Mouse (Mus musculus) intestine, embryonic 15.5 days (tissue): ENCODE data around the gene Metap2. TPM values are rescaled to one million over a fixed set of nuclear protein-coding genes. Genes with fewer than 3 reads are reported as not detected.
A peak's percentile ranks its signal among the peaks of the same experiment; 100 is the strongest.
"Not testable (repeated sequence)": the region's sequence is repeated elsewhere in the genome, so short reads cannot be mapped to it uniquely, and the experiment has no call there.

ENCODE experiments used
- ATAC-seq: fragments of 200-750 bp; cut with Nextera tagmentation; 2 replicates; pipeline ENCODE4 v1.8.0; 2017; ENCODE audit warnings: moderate TSS enrichment, moderate library complexity
- H3K27ac ChIP-seq: fragments of 300-500 bp; sonication (generic); 2 replicates; pipeline ENCODE4 v1.5.1; 2015; ENCODE audit warnings: mild to moderate bottlenecking, inconsistent platforms
- H3K27me3 ChIP-seq: fragments of 300-500 bp; sonication (generic); replicated peaks from 2 replicates; pipeline ENCODE4 v1.6.1; 2015; ENCODE audit warnings: inconsistent platforms
- H3K36me3 ChIP-seq: fragments of 300-500 bp; sonication (generic); 2 replicates; pipeline ENCODE4 v1.6.1; 2015; ENCODE audit warnings: inconsistent platforms
- H3K4me1 ChIP-seq: fragments of 300-500 bp; sonication (generic); replicated peaks from 2 replicates; pipeline ENCODE4 v1.6.1; 2015; ENCODE audit warnings: inconsistent platforms
- H3K4me2 ChIP-seq: fragments of 300-500 bp; sonication (generic); replicated peaks from 2 replicates; pipeline ENCODE4 v1.6.1; 2015; ENCODE audit warnings: mild to moderate bottlenecking, inconsistent platforms
- H3K4me3 ChIP-seq: fragments of 300-500 bp; sonication (generic); replicated peaks from 2 replicates; pipeline ENCODE4 v1.5.1; 2015; ENCODE audit warnings: inconsistent platforms
- H3K9ac ChIP-seq: fragments of 300-500 bp; sonication (generic); 2 replicates; pipeline ENCODE4 v1.6.1; 2015; ENCODE audit warnings: inconsistent platforms
- H3K9me3 ChIP-seq: fragments of 300-500 bp; sonication (generic); 2 replicates; pipeline ENCODE4 v1.6.1; 2016; ENCODE audit warnings: inconsistent platforms
- WGBS: fragments of 180-500 bp; shearing (Covaris S2); methylation state at CpG from one replicate; pipeline ENCODE4 v1.1.7; 2015; 5-methylcytosine and 5-hydroxymethylcytosine counted together
- polyA plus RNA-seq: library from polyadenylated mRNA; unstranded; fragments of >200 nt; fragmentation: Nextera tagmentation; extraction: Ambion mirVana; gene quantifications from 2 replicates; pipeline ENCODE4 v1.2.1, GENCODE M21; 2015

Metap2 gene
- polyA plus RNA-seq, 1 experiment from 2014 or later = 194 TPM

DNA sequence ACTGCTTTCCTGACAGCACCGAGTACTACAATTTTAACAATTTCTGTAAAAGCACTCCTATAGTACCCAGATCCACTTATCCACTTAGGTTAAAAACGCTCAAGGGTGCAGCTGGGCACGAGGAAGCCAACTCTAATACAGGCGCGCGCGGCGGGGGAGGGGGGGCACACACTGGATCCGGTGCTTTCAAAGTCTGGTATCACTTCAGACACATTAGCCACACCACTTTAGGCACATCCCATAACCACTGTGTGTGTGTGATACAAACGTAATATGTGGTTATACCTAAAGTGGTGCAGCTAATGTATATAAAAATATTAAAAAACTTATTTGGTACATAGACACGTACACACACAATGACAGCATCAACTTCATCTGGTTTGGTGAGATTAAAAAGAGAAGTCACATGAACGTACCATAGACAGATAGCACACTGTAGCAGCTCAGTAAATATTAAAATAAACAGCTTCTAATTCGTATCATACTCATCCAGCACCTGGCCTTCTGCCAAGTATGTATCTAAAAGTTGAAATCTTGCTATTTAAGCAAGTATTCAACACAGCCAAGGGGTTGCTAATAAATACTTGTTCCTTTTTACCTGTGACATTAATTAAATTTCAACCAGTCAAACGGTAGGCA is 10.9 kb downstream of the Metap2 start:
- Histone ChIP-seq H3K27ac (no peak overlapping the region), H3K4me2 (no peak overlapping the region), H3K36me3 (peaks cover 6% of the 10 kb centered on the region; the same call in 1 of the 2 replicates), H3K4me1 (0 out of 2 replicates have a peak, but pooled peaks cover 2% of the 10 kb centered on the region), H3K4me3 (no peak overlapping the region), H3K27me3 (no peaks in the 10 kb centered on the region), H3K9ac (no peak overlapping the region), H3K9me3 (no peaks in the 10 kb centered on the region)
- 88% methylated on average over 14 of the region's 14 CpGs for WGBS
- ATAC-seq = no peak

DNA sequence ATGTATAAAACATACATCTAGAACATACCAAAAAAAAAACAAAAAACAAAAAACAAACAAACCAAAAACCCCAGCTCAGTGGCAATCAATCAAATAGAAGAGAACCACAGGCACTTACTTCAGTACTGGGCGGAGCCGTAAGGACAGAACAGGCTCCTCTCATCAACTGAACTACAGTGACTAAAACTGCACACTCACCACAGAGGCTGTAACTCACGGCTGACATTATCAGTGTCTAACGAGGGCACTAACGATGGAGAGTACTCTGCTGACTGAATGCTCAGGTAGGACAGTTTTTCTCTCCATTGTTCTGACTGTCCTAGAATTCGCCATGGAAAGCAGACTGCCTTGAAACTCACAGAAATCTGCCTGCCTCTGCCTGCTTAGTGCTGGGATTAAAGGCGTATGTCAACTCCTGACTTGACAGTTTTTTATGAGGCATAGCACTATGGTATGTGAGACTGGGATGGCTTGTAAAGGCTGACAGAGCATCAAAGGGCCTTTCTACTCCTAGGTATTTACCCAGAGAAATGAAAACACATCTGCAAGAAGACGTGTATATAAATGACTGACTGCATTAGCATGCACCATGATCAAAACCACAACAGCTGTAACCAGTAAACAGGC is 14.0 kb downstream of the Metap2 start:
- no peak overlapping the region for H3K9ac ChIP-seq
- no peak overlapping the region for H3K27ac ChIP-seq
- peaks cover 12% of the 10 kb centered on the region; the same call in 1 of the 2 replicates for H3K36me3 ChIP-seq
- no peaks in the 10 kb centered on the region for H3K27me3 ChIP-seq
- ATAC-seq = peak; percentile 74; the same call in 1 of the 2 replicates
- H3K4me2 ChIP-seq = no peak overlapping the region
- H3K4me1 ChIP-seq = no peaks in the 10 kb centered on the region
- no peak overlapping the region for H3K4me3 ChIP-seq
- WGBS = 77% methylated on average over 8 of the region's 8 CpGs
- H3K9me3 ChIP-seq = no peaks in the 10 kb centered on the region

DNA sequence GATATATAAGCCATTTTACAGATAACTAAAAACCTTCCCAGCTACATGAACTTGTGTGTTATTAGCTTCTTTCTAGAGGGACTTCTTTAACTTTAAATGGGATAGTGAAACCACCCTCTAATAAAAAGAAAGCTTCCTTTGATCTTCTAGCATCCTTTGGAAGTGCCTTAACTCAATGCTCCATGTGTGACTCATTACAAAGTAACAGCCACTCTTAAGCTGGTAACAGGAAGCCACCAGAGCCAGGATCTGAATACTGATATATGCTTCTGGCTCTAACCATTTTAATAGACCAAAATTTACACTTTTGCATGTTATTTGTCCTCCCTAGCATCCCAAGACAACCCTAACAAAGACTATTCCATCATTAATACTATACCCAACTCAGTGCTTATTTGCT is 15.0 kb downstream of the Metap2 start:
- ATAC-seq = no peak
- Histone ChIP-seq H3K9me3 (no peaks in the 10 kb centered on the region), H3K27ac (no peak overlapping the region), H3K27me3 (no peaks in the 10 kb centered on the region), H3K4me3 (no peak overlapping the region), H3K4me1 (no peaks in the 10 kb centered on the region), H3K36me3 (peaks cover 13% of the 10 kb centered on the region; the same call in 1 of the 2 replicates), H3K9ac (no peak overlapping the region), H3K4me2 (no peak overlapping the region)

DNA sequence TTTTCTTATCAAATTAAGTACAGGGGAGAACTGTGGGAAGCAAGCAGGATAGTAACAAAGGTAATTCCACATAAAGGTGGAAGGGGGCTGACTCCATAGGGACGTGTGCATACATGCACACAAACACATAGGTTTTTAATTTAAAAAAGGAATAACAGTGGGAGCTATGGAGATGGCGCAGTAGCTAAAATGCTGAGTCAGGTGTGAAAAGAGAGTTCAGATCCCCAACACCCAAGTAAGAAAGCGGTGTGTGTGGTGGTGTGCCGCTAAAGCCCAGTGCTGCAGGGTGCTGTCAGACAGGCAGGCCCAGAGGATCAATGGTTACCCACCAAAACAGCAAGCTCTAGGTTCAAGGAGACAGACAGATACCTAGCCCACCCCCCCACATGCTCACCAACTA is 18.2 kb downstream of the Metap2 start:
- WGBS = 93% methylated on average over 4 of the region's 4 CpGs
- no peak for ATAC-seq
- no peak overlapping the region for H3K4me3 ChIP-seq
- H3K27me3 ChIP-seq = no peaks in the 10 kb centered on the region
- 0 out of 2 replicates have a peak, but pooled peaks cover 6% of the 10 kb centered on the region for H3K36me3 ChIP-seq
- H3K9ac ChIP-seq = no peak overlapping the region
- no peaks in the 10 kb centered on the region for H3K9me3 ChIP-seq
- no peak overlapping the region for H3K27ac ChIP-seq
- no peak overlapping the region for H3K4me2 ChIP-seq
- no peaks in the 10 kb centered on the region for H3K4me1 ChIP-seq

DNA sequence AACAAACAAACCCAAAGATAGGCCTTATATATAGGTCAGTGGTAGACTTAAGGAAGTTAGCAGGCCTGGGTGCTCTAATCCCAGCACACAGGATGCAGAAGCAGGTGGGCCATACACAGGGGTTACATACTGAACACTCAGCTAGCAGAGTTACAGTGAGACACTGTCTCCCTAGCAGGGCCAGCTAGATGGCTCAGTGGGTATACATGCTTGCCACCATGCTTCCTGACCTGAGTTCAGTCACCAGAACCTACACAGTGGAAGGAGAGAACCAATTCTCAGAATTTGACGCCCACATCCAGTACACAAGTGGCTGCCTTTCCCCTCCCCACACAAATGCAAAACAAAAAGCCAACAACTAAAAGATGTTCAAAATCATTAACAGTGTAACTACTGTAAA is 20.1 kb downstream of the Metap2 start:
- no peaks in the 10 kb centered on the region for H3K27me3 ChIP-seq
- no peak overlapping the region for H3K4me2 ChIP-seq
- no peak overlapping the region for H3K27ac ChIP-seq
- no peak for ATAC-seq
- peaks cover 16% of the 10 kb centered on the region for H3K36me3 ChIP-seq
- H3K4me1 ChIP-seq = no peaks in the 10 kb centered on the region
- no peak overlapping the region for H3K4me3 ChIP-seq
- no peaks in the 10 kb centered on the region for H3K9me3 ChIP-seq
- WGBS = 90% methylated on average over 1 of the region's 1 CpGs
- no peak overlapping the region for H3K9ac ChIP-seq

DNA sequence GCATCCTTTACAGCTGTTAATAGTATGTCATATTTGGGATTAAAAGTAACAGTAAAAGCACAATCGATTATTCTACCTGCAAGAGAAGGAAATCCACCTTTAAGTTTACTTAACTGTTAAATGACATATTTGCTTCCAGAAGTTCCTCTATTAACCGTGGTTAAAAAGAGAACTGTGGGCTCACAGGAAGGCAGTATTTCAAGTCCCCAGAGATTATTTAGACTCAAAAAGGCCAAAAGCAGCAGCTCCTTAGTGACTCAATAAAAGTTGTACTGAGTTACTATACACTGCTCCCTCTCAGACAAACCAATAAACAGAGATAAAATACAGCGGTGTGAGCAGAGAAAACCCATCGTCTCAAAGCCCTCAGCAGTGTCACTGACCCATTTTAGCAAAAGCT is 28.0 kb downstream of the Metap2 start:
- Histone ChIP-seq H3K36me3 (peaks cover 34% of the 10 kb centered on the region), H3K9me3 (no peaks in the 10 kb centered on the region), H3K27me3 (no peaks in the 10 kb centered on the region), H3K4me3 (no peak overlapping the region), H3K9ac (no peak overlapping the region), H3K4me1 (no peaks in the 10 kb centered on the region), H3K4me2 (no peak overlapping the region), H3K27ac (no peak overlapping the region)
- 84% methylated on average over 4 of the region's 4 CpGs for WGBS
- ATAC-seq = no peak

DNA sequence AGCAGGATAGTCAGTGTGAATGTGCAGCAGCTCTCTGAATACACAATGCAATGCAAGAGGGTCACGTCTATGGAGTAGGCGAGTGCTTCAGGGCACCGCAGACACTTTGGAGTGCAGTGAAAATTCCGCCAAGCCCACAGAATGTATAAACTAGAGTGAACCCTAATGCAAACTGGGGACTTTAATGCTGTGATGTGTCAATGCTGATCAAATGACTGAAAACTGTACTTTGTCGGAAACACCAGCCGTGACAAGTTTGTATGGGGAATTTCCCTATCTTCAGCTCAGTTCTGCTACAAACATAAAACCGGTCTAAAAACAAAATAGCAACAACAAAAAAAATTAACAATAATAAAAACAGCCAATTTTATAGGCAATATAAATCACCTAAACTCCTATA is 28.5 kb downstream of the Metap2 start:
- WGBS = 92% methylated on average over 7 of the region's 7 CpGs
- Histone ChIP-seq H3K4me2 (no peak overlapping the region), H3K9ac (no peak overlapping the region), H3K4me3 (no peak overlapping the region), H3K9me3 (no peaks in the 10 kb centered on the region), H3K27me3 (no peaks in the 10 kb centered on the region), H3K36me3 (peaks cover 32% of the 10 kb centered on the region), H3K27ac (no peak overlapping the region), H3K4me1 (no peaks in the 10 kb centered on the region)
- ATAC-seq = no peak

DNA sequence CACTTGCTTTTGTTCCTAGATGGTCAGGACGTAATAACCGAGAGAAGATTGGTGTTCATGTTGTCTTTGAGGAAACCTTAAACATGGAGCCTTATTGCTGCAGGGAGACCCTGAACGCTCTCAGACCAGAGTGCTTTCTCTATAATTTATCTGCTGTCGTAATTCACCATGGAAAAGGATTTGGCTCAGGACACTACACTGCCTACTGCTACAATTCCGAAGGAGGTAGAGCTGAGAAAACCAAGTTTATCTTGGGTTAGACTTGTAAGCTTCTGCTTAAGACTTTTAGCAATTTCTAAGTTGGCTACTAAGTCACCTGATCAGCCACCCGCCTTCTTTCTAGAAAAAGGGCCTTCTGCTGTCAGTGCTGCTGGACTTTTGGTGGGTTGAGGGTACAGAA is 40.8 kb downstream of the Metap2 start:
- H3K36me3 ChIP-seq = 0 out of 2 replicates have a peak, but pooled peaks cover 6% of the 10 kb centered on the region
- WGBS = 91% methylated on average over 6 of the region's 6 CpGs

DNA sequence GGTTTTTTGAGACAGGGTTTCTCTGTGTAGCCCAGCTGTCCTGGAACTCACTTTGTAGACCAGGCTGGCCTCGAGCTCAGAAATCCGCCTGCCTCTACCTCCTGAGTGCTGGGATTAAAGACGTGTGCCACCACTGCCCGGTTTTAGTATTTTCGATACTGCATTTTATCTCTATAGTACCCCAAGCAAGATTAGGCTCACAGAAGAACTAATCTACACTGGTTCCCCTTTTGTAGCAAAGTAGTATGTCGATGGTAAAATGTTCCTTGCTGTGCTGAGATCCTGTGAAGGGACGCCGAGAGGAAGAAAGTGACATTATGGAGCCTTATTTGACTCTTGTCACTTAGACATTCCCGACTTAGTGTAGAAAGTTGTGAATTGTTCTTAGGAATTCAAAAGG is 41.8 kb downstream of the Metap2 start:
- Histone ChIP-seq H3K4me1 (no peaks in the 10 kb centered on the region), H3K4me3 (no peak overlapping the region), H3K9me3 (no peaks in the 10 kb centered on the region), H3K9ac (no peak overlapping the region), H3K27me3 (no peaks in the 10 kb centered on the region), H3K4me2 (no peak overlapping the region), H3K27ac (no peak overlapping the region), H3K36me3 (0 out of 2 replicates have a peak, but pooled peaks cover 6% of the 10 kb centered on the region)
- no peak for ATAC-seq
- 88% methylated on average over 9 of the region's 9 CpGs for WGBS

More for the DNA sequence above, 40.8 kb downstream of the Metap2 start:
- Histone ChIP-seq H3K4me3 (no peak overlapping the region), H3K4me2 (no peak overlapping the region), H3K9ac (no peak overlapping the region), H3K9me3 (no peaks in the 10 kb centered on the region), H3K4me1 (no peaks in the 10 kb centered on the region), H3K27ac (no peak overlapping the region), H3K27me3 (no peaks in the 10 kb centered on the region)
- no peak for ATAC-seq

DNA sequence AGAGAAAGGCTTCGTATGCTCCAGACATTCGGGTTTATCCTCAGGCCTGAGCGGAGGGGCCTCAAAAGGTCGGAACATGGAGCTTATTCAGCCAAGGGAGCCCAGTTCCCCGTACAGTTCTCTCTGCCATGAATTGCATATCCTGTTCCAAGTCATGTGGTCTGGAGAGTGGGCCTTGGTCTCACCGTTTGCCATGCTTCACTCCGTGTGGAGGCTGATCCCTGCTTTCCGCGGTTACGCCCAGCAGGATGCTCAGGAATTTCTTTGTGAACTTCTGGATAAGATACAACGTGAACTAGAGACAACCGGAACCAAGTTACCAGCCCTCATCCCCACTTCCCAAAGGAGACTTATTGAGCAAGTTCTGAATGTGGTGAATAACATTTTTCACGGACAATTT is 50.2 kb downstream of the Metap2 start:
- no peaks in the 10 kb centered on the region for H3K9me3 ChIP-seq
- H3K9ac ChIP-seq = no peak overlapping the region
- H3K4me2 ChIP-seq = no peak overlapping the region
- no peak overlapping the region for H3K4me3 ChIP-seq
- WGBS = 92% methylated on average over 13 of the region's 13 CpGs
- ATAC-seq = no peak
- H3K36me3 ChIP-seq = no peaks in the 10 kb centered on the region
- no peaks in the 10 kb centered on the region for H3K27me3 ChIP-seq
- no peak overlapping the region for H3K27ac ChIP-seq
- H3K4me1 ChIP-seq = no peaks in the 10 kb centered on the region

DNA sequence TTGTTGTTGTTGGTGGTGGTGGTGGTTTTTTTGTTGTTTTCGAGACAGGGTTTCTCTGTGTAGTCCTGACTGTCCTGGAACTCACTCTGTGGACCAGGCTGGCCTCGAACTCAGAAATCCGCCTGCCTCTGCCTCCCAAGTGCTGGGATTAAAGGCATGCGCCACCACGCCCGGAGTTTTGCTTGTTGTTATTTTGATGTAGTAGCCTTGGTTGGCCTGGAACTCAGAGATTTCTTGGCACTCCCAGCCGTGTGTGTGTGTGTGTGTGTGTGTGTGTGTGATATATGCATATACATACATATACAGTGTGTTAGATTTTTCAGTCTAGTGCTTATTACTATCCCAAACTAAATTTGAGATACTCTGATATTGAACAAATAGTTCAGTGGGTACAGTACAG is 61.8 kb downstream of the Metap2 start:
- H3K27me3 ChIP-seq = peaks cover 43% of the 10 kb centered on the region
- not testable (repeated sequence) for H3K4me1 ChIP-seq, H3K36me3 ChIP-seq, H3K9me3 ChIP-seq, ATAC-seq, H3K4me2 ChIP-seq, H3K27ac ChIP-seq, H3K9ac ChIP-seq, H3K4me3 ChIP-seq
- 89% methylated on average over 7 of the region's 7 CpGs for WGBS

DNA sequence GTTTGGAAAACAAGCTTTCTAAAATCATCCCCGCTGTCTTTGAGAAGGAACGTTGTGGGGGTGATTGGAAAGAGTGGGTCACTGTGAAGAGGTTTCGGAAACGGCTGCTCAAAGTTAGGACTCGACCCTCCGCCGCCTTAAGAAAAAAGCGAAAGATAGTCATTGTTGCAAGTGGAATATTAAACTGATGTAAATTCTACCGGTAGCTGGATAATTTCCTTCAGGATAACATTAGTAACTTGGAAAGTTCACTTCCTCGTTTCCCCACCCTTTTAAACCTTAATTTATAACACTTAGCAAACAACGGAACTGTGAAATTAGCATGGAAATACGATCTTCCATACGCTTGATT is 62.5 kb downstream of the Metap2 start:
- ATAC-seq = no peak
- Histone ChIP-seq H3K4me3 (peak overlapping the region; percentile 73), H3K9me3 (no peaks in the 10 kb centered on the region), H3K4me2 (peak overlapping the region; percentile 99), H3K4me1 (peaks cover 10% of the 10 kb centered on the region), H3K9ac (peak overlapping the region; percentile 40), H3K27ac (no peak overlapping the region), H3K36me3 (no peaks in the 10 kb centered on the region), H3K27me3 (peaks cover 50% of the 10 kb centered on the region)
- 4% methylated on average over 13 of the region's 13 CpGs for WGBS
